Mouse (Mus musculus) cerebellum, adult 2 months (tissue): ENCODE measurements around the gene Anks1b.

Experiments
- CTCF ChIP-seq: fragments of 200-500 bp; IDR thresholded peaks from 2 replicates; pipeline ENCODE4 v1.5.1; 2011; ENCODE audit warnings: low read depth, mild to moderate bottlenecking, control low read depth, low read length, moderate library complexity, borderline replicate concordance; ENCODE audit not compliant: insufficient read depth
- POLR2A ChIP-seq: fragments of 200-500 bp; IDR thresholded peaks from 2 replicates; pipeline ENCODE4 v1.6.1; 2011; ENCODE audit warnings: low read length, control low read depth, borderline replicate concordance; ENCODE audit not compliant: insufficient read depth

DNA sequence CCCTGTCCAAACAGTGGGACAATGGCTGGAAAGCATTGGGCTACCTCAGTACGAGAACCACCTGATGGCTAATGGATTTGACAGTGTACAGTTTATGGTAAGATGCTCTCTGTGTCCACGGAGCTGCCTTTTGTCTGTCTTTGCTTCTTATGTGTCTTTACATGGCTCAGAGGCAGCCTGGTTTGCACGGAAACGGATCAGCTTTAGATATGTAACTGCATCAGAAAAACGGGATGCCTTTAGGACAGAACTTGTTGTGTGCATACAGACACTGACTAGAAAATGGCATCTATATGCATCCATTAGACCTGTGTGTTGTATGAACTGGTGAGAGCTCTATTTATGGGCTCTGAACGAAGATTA lies 703.8 kb downstream of the Anks1b start:
- TF ChIP-seq CTCF (no peak), POLR2A (no peak)
